Mouse (Mus musculus) frontal cortex, postnatal 25 days (tissue): ENCODE data around the gene Pafah1b3.
A peak's percentile ranks its signal among the peaks of the same experiment; 100 is the strongest.

Source experiments
- DNase-seq, 2 experiments: peaks; one replicate each; pipeline ENCODE4 v3.0.0; 2022; ENCODE audit warnings: low spot score in 2 of 2

The Pafah1b3 gene

GRCm38 (mm10) chr7:25281734-25282601 lies 15.8 kb downstream of the Pafah1b3 start:
- DNase-seq: peak; percentile 92 to 94

GRCm38 (mm10) chr7:25281166-25281733 lies 16.5 kb downstream of the Pafah1b3 start:
- DNase-seq: no peak

- DNase-seq: no peak
Measured at GRCm38 (mm10) chr7:25279861-25280791, 17.7 kb downstream of the Pafah1b3 start.

GRCm38 (mm10) chr7:25279076-25279860 lies 18.5 kb downstream of the Pafah1b3 start:
- peak; percentile 84 to 85 for DNase-seq

GRCm38 (mm10) chr7:25278341-25279075 lies 19.3 kb downstream of the Pafah1b3 start:
- DNase-seq: peak; percentile 65 to 78

GRCm38 (mm10) chr7:25277998-25278340 lies 19.8 kb downstream of the Pafah1b3 start:
- DNase-seq: no peak

GRCm38 (mm10) chr7:25277405-25277804 lies 20.4 kb downstream of the Pafah1b3 start:
- no peak for DNase-seq

- no peak for DNase-seq
Measured at GRCm38 (mm10) chr7:25275555-25276298, 22.1 kb downstream of the Pafah1b3 start.

GRCm38 (mm10) chr7:25274996-25275395 lies 22.8 kb downstream of the Pafah1b3 start:
- no peak for DNase-seq

- DNase-seq: no peak
Measured at GRCm38 (mm10) chr7:25274571-25274970, 23.2 kb downstream of the Pafah1b3 start.

GRCm38 (mm10) chr7:25273259-25274241 lies 24.2 kb downstream of the Pafah1b3 start:
- no peak for DNase-seq

GRCm38 (mm10) chr7:25272445-25273258 lies 25.1 kb downstream of the Pafah1b3 start:
- DNase-seq: no peak

- DNase-seq: no peak
Measured at GRCm38 (mm10) chr7:25271651-25272444, 25.9 kb downstream of the Pafah1b3 start.

- no peak for DNase-seq
Measured at GRCm38 (mm10) chr7:25270652-25271633, 26.8 kb downstream of the Pafah1b3 start.

GRCm38 (mm10) chr7:25269545-25270271 lies 28.1 kb downstream of the Pafah1b3 start:
- DNase-seq: no peak
